Mouse (Mus musculus): Measurements from ENCODE around the gene Tor1aip1.

DNA sequence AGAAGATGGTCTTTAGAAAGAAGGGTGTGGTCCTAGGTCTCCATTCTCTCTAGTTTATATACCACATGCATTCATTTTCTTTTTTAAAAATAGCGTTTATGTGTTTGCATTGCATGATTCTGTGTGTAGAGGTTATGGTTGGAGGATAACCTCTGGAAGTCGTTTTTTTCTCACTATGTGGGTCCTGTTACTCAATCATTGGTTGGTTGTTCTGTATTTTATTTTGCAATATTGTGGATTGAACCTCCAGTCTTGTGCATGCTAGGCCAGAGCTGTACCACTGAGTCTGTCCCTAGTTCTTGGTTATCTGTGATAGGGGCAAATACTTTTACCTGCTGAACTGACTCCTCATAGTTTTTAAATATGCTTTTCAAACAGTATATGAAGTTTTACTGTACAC is 21.9 kb upstream of the Tor1aip1 start:
- TF ChIP-seq CTCF (IDR thresholded peaks at IDR 0.05; ENCODE audit: low read depth) = no peak
- TF ChIP-seq EP300 (IDR thresholded peaks at IDR 0.05; ENCODE audit: low read depth) = no peak
